In the genomic region with DNA sequence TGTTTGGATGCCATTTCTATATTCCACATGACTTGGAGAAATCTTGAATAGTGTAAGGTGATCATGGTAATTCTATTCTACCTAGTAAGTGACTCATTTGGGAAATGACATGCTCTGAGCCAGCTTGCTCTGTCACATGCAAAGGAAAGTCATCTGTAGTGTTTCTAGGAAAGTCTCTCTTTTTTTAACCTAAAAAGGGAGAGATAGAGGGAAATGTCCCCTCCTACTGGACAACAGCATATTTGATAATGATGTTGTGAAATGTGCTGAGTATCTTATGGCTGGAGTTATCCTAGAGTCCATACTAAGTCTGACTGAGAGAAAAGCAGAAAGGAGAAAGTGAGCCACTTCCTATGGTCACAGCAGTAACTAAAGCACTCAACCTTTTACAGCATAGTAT, we compare ENCODE assay signal across 12 mouse cellular contexts. TPM values are rescaled to one million over a fixed set of nuclear protein-coding genes. Genes with fewer than 3 reads are reported as not detected.
DNase-seq lines count a peak whose midpoint lies in the region; ATAC-seq and TF ChIP-seq lines count a peak whose summit lies in the region.
"Had no signal": no experiment of that assay in that cellular context is flagged by ENCODE, and none has a peak within 500 bp of the region (broad histone marks: within the 10 kb centered on the region; RNA-seq: fewer than 3 reads in every experiment).

No protein-coding gene starts in this region.

- no peak overlapping the region for H3K9ac ChIP-seq in kidney, postnatal 0 days (ENCODE audit: low read depth, low read length)
- no peak overlapping the region for H3K9ac ChIP-seq in MEL (ENCODE audit: control insufficient read depth, low read depth, low read length, poor library complexity, severe bottlenecking)
- H3K9ac ChIP-seq in liver, embryonic 12.5 days, result no peak overlapping the region
- H3K9ac ChIP-seq: forebrain, embryonic 12.5 days had no signal

- H3K4me1 ChIP-seq in kidney, postnatal 0 days (replicated peaks; ENCODE audit: insufficient read depth, low read length), result 0 out of 2 replicates have a peak, but pooled peaks cover 9% of the 10 kb centered on the region
- H3K4me1 ChIP-seq in MEL (ENCODE audit: control insufficient read depth in 1 of 2, insufficient read depth in 2 of 2, low read length in 2 of 2), result peaks cover 13 to 29% of the 10 kb centered on the region in 2 experiments
- peaks cover 36% of the 10 kb centered on the region for H3K4me1 ChIP-seq in liver, embryonic 12.5 days

- peak; percentile 50 for TF ChIP-seq RAD21 in MEL (IDR thresholded peaks at IDR 0.05; ENCODE audit: low read depth, low read length)

- H3K27me3 ChIP-seq in kidney, postnatal 0 days (ENCODE audit: insufficient read depth, low read length), result no peaks in the 10 kb centered on the region
- no peaks in the 10 kb centered on the region for H3K27me3 ChIP-seq in C2C12 (ENCODE audit: control insufficient read depth, insufficient read depth, insufficient read length)
- no peaks in the 10 kb centered on the region for H3K27me3 ChIP-seq in MEL (ENCODE audit: control insufficient read depth in 1 of 2, insufficient read depth in 2 of 2, low read length in 2 of 2)
- H3K27me3 ChIP-seq in liver, embryonic 12.5 days (replicated peaks), result no peaks in the 10 kb centered on the region
- H3K27me3 ChIP-seq: forebrain, embryonic 12.5 days had no signal

- no peak overlapping the region for H3ac ChIP-seq in C2C12 (ENCODE audit: control insufficient read depth, insufficient read length, low read depth)

- H3K79me2 ChIP-seq in C2C12 (ENCODE audit: control insufficient read depth, insufficient read depth) (peaks cover 93% of the 10 kb centered on the region), MEL (ENCODE audit: control insufficient read depth, insufficient read depth, low read length, poor library complexity) (peaks cover 31% of the 10 kb centered on the region)

- no peak overlapping the region for H3K4me2 ChIP-seq in kidney, postnatal 0 days (ENCODE audit: low read length)
- H3K4me2 ChIP-seq in liver, embryonic 12.5 days, result no peak overlapping the region
- H3K4me2 ChIP-seq: forebrain, embryonic 12.5 days; midbrain, embryonic 11.5 days had no signal

- H3K4me3 ChIP-seq in kidney, postnatal 0 days (replicated peaks; ENCODE audit: low read depth, low read length), result no peak overlapping the region
- H3K4me3 ChIP-seq in C2C12 (ENCODE audit: insufficient read depth, poor library complexity, severe bottlenecking) (no peak overlapping the region), MEL (ENCODE audit: control insufficient read depth in 1 of 2, insufficient read depth in 1 of 2, low read depth in 2 of 2, low read length in 2 of 2) (no peak overlapping the region)
- H3K4me3 ChIP-seq in liver, embryonic 12.5 days, result no peak overlapping the region
- H3K4me3 ChIP-seq: forebrain, embryonic 12.5 days had no signal

- H3K79me3 ChIP-seq in C2C12 (ENCODE audit: low read depth), result peaks cover 42% of the 10 kb centered on the region

- H3K9me3 ChIP-seq in kidney, postnatal 0 days (replicated peaks; ENCODE audit: low read length), result no peaks in the 10 kb centered on the region
- H3K9me3 ChIP-seq in MEL (replicated peaks; ENCODE audit: insufficient read depth, low read length), result no peaks in the 10 kb centered on the region
- H3K9me3 ChIP-seq in liver, embryonic 12.5 days (replicated peaks), result no peaks in the 10 kb centered on the region
- H3K9me3 ChIP-seq: forebrain, embryonic 12.5 days had no signal

- no peak for TF ChIP-seq POLR2A in MEL (IDR thresholded peaks at IDR 0.05; ENCODE audit: control insufficient read depth in 1 of 2, insufficient read depth in 1 of 2, low read depth in 1 of 2, low read length in 2 of 2, poor library complexity in 1 of 2)

- DNase-seq in kidney, postnatal 0 days (ENCODE audit: low spot score), result peak; percentile 69
- DNase-seq in kidney, adult 8-10 months, result no peak
- peak; percentile 57 for DNase-seq in MEL (ENCODE audit: low read depth, low spot score)
- no peak for DNase-seq in adrenal gland, adult 8-10 months
- no peak for DNase-seq in thymus, postnatal 10 days (ENCODE audit: low spot score in 2 of 2)
- DNase-seq: cerebellum, postnatal 14 days; kidney, adult 11 months; kidney, postnatal 4 days had no signal

- H3K36me3 ChIP-seq in kidney, postnatal 0 days (ENCODE audit: insufficient read depth, low read length), result no peaks in the 10 kb centered on the region
- H3K36me3 ChIP-seq in C2C12 (ENCODE audit: control insufficient read depth, insufficient read depth) (no peaks in the 10 kb centered on the region), MEL (ENCODE audit: control insufficient read depth in 1 of 2, insufficient read depth in 2 of 2, low read length in 2 of 2) (peaks cover 0 to 34% of the 10 kb centered on the region in 2 experiments; a peak in 2 of 4 replicates)
- no peaks in the 10 kb centered on the region for H3K36me3 ChIP-seq in liver, embryonic 12.5 days
- H3K36me3 ChIP-seq: forebrain, embryonic 12.5 days had no signal

- peak; percentile 52; the same call in 1 of the 2 replicates for TF ChIP-seq CTCF in kidney, postnatal 0 days (IDR thresholded peaks at IDR 0.05; ENCODE audit: low read depth)
- no peak for TF ChIP-seq CTCF in C2C12 (IDR thresholded peaks at IDR 0.05; ENCODE audit: control insufficient read depth, insufficient read depth, insufficient read length)
- peak in 2 of 3 experiments; percentile 7 to 52; a peak in 2 of 6 replicates for TF ChIP-seq CTCF in MEL (IDR thresholded peaks at IDR 0.05 in 2 of 3, conservative IDR thresholded peaks at IDR 0.05 in 1 of 3; ENCODE audit: control insufficient read depth in 1 of 3, insufficient read depth in 1 of 3, low read depth in 2 of 3, low read length in 3 of 3, poor library complexity in 1 of 3, severe bottlenecking in 1 of 3)

- no peak overlapping the region for H3K27ac ChIP-seq in kidney, postnatal 0 days
- H3K27ac ChIP-seq in MEL (ENCODE audit: control insufficient read depth, low read depth, low read length), result peak overlapping the region; percentile 49
- peak overlapping the region; percentile 37; the same call in 1 of the 2 replicates for H3K27ac ChIP-seq in liver, embryonic 12.5 days
- H3K27ac ChIP-seq: forebrain, embryonic 12.5 days had no signal

- ATAC-seq in kidney, postnatal 0 days (replicated peaks; ENCODE audit: low FRiP score, low read depth), result no peak
- peak; percentile 58; the same call in 1 of the 2 replicates for ATAC-seq in liver, embryonic 12.5 days

- TF ChIP-seq EP300 in MEL (IDR thresholded peaks at IDR 0.05; ENCODE audit: low read depth in 1 of 2, low read length in 2 of 2), result no peak

TF ChIP-seq in C2C12, 6 proteins besides CTCF, POLR2A, EP300 and RAD21:
- TF ChIP-seq USF1 (IDR thresholded peaks at IDR 0.05; ENCODE audit: low read depth) (no peak), CEBPB (IDR thresholded peaks at IDR 0.05; ENCODE audit: low read depth) (peak; percentile 67)

TF ChIP-seq in MEL, 35 proteins besides CTCF, POLR2A, EP300 and RAD21 (continues in another document):
- TF ChIP-seq MXI1 (IDR thresholded peaks at IDR 0.05; ENCODE audit: low read depth, low read length), result peak; percentile 52; the same call in 1 of the 2 replicates
- TF ChIP-seq HCFC1 (IDR thresholded peaks at IDR 0.05; ENCODE audit: low read depth, low read length), result no peak
- no peak for TF ChIP-seq GABPA (IDR thresholded peaks at IDR 0.05; ENCODE audit: low read depth, low read length)
- no peak for TF ChIP-seq ELF1 (IDR thresholded peaks at IDR 0.05; ENCODE audit: low read depth, low read length)
- TF ChIP-seq TBP (IDR thresholded peaks at IDR 0.05; ENCODE audit: low read depth, low read length), result no peak
- no peak for TF ChIP-seq NRF1 (IDR thresholded peaks at IDR 0.05; ENCODE audit: insufficient read depth, low read depth, low read length, poor library complexity, severe bottlenecking)
- no peak for TF ChIP-seq TCF12 (IDR thresholded peaks at IDR 0.05; ENCODE audit: low read depth, low read length)
- no peak for TF ChIP-seq KAT2A (conservative IDR thresholded peaks at IDR 0.05; ENCODE audit: low read depth, low read length)
- no peak for TF ChIP-seq MAZ (IDR thresholded peaks at IDR 0.05; ENCODE audit: low read depth, low read length)
- no peak for TF ChIP-seq USF2 (IDR thresholded peaks at IDR 0.05; ENCODE audit: borderline replicate concordance in 1 of 2, insufficient read depth in 1 of 2, low read depth in 1 of 2, low read length in 2 of 2)
- peak; percentile 9; the same call in 1 of the 2 replicates for TF ChIP-seq ETS1 (IDR thresholded peaks at IDR 0.05; ENCODE audit: low read depth, low read length)
- no peak for TF ChIP-seq MEF2A (IDR thresholded peaks at IDR 0.05; ENCODE audit: extremely low read depth, insufficient replicate concordance, low read depth, low read length, poor library complexity, severe bottlenecking)
- no peak for TF ChIP-seq RCOR1 (IDR thresholded peaks at IDR 0.05; ENCODE audit: low read depth, low read length)
- no peak for TF ChIP-seq MAFK (IDR thresholded peaks at IDR 0.05; ENCODE audit: borderline replicate concordance, low read depth, low read length)
- no peak for TF ChIP-seq TAL1 (IDR thresholded peaks at IDR 0.05; ENCODE audit: low read length)
- no peak for TF ChIP-seq CHD2 (IDR thresholded peaks at IDR 0.05; ENCODE audit: low read length)
- no peak for TF ChIP-seq UBTF (IDR thresholded peaks at IDR 0.05; ENCODE audit: borderline replicate concordance, insufficient read depth, low read depth, low read length)
- no peak for TF ChIP-seq JUND (IDR thresholded peaks at IDR 0.05; ENCODE audit: low read depth, low read length)
- TF ChIP-seq MYC (IDR thresholded peaks at IDR 0.05; ENCODE audit: low read depth, low read length), result no peak
- no peak for TF ChIP-seq ZKSCAN1 (IDR thresholded peaks at IDR 0.05; ENCODE audit: low read depth, low read length)
- TF ChIP-seq ZC3H11A (IDR thresholded peaks at IDR 0.05; ENCODE audit: low read depth, low read length), result peak; percentile 48
- no peak for TF ChIP-seq ZMIZ1 (IDR thresholded peaks at IDR 0.05; ENCODE audit: low read depth, low read length)
- 0 out of 2 replicates have a peak, but pooled peaks have one; percentile 6 for TF ChIP-seq MAX (IDR thresholded peaks at IDR 0.05; ENCODE audit: low read length)
- TF ChIP-seq SMC3 (IDR thresholded peaks at IDR 0.05; ENCODE audit: low read depth, low read length), result peak; percentile 61
- no peak for TF ChIP-seq POLR2AphosphoS2 (IDR thresholded peaks at IDR 0.05; ENCODE audit: low read length)
- no peak for TF ChIP-seq SIN3A (IDR thresholded peaks at IDR 0.05; ENCODE audit: low read length)
- no peak for TF ChIP-seq NELFE (IDR thresholded peaks at IDR 0.05; ENCODE audit: low read depth, low read length)

RNA-seq across cellular contexts. Expression of a gene that starts 44.8 kb away (rescaled TPM):
- polyA plus RNA-seq in kidney, postnatal 0 days (2015; fragmentation: Nextera tagmentation; extraction: Ambion mirVana), result 6.5 and 6.8 TPM in 2 replicates
- polyA plus RNA-seq in C2C12 (2012; fragmentation: generic; extraction: Trizol) (11.6 TPM), MEL (2012; ENCODE audit: insufficient read depth in 1 of 2, insufficient read length in 2 of 2, low read depth in 1 of 2, low replicate concordance in 2 of 2, missing spikeins in 1 of 2) (10 to 100 TPM; 38.8 to 41.2 TPM)
- 32.5 and 33.2 TPM in 2 replicates for total RNA-seq in MEL (2012; rRNA removed)
- polyA plus RNA-seq in liver, embryonic 12.5 days (2016; fragmentation: Nextera tagmentation; extraction: Ambion mirVana), result 6.2 and 6.6 TPM in 2 replicates
- total RNA-seq in adrenal gland, adult 8-10 months (2022), result 10 to 100 TPM; 18.5 to 30.1 (median 22.4) TPM

Comparison
In these comparisons a context has a peak if more than half of its experiments do, and no peak if none do; other contexts are left out.
1. DNase-seq: peak in kidney, postnatal 0 days (single experiment) and MEL (single experiment); none in kidney, adult 8-10 months (0 of 2), adrenal gland, adult 8-10 months (single experiment) and thymus, postnatal 10 days (0 of 2).